Mouse (Mus musculus) A20 (cell line): Measurements from ENCODE around the gene Selplg.

ENCODE experiments used
- DNase-seq: peaks from one replicate; pipeline ENCODE4 v3.0.0-alpha.2; 2011; ENCODE audit warnings: low read depth, low spot score

The Selplg gene

GRCm38 (mm10) chr5:113826619-113827018 is 5.8 kb downstream of the Selplg start:
- no peak for DNase-seq

DNA sequence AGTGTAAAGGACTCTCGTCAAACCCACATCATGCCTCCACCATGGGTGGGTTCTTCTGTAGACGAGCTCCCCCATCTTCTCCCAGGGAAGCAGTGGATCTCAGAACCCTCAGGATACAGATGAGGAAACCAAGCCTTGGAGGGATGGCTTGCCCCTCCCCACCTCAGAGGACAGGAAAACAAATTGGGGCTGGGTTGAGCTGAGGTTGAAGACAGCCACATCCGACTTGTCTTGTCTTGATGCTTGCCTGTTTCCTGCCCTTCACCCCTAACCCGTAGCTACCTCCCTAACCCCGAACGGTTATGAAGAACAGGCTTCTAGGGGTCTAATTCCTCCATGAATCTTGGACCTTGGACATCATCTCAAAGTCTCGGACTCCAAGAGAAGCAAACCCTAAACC is 6.9 kb downstream of the Selplg start:
- no peak for DNase-seq

GRCm38 (mm10) chr5:113824228-113824627 is 8.2 kb downstream of the Selplg start:
- no peak for DNase-seq

GRCm38 (mm10) chr5:113818572-113818971 is 13.9 kb downstream of the Selplg start:
- DNase-seq = no peak

DNA sequence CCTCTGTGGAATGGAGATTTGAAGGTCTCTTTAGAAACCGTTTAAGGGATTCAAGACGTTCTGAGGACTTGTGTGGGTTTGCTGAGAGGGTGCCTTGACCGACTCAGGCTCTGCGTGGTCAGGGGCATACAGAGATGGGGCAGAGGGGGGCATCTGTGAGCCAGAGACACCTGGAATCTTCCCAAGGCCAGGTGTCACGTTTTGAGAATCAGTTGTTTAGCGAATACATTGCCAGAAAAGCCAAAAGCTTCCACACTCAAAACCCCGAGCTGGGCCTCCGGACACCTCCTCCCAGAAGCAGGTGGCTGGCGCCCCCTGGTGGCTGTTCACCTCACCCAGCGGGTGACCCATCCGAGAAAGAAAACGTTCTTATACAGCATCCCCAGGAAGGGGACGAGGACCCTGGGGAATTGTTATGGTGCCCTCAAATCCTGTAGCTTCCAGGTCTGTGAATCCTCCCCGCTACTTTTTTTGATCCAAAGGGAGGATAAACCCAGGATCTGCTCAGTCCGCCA is 16.7 kb downstream of the Selplg start:
- peak; percentile 89 for DNase-seq

- no peak for DNase-seq
Measured at GRCm38 (mm10) chr5:113815041-113815389, 17.4 kb downstream of the Selplg start.

- peak; percentile 83 for DNase-seq
Measured at GRCm38 (mm10) chr5:113814111-113815040, 18.1 kb downstream of the Selplg start.

DNA sequence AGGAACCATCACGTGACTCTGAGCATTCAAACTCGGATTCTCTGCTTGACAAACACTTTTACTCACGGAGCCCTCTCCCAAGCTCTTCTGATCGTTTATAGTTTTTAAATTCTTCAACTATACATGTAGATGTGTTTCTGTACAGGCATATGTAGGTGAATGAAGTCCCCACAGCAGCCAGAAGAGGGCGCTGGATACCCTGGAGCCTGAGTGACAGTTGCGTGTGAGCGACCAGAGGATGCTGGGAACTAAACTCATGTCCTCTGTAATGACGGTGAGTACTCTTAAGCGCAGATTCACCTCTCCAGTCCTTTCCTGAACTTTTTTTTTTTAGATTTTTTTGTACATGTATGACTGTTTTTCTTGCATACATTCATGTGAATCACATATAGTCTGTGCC is 18.8 kb downstream of the Selplg start:
- DNase-seq = peak; percentile 90

DNA sequence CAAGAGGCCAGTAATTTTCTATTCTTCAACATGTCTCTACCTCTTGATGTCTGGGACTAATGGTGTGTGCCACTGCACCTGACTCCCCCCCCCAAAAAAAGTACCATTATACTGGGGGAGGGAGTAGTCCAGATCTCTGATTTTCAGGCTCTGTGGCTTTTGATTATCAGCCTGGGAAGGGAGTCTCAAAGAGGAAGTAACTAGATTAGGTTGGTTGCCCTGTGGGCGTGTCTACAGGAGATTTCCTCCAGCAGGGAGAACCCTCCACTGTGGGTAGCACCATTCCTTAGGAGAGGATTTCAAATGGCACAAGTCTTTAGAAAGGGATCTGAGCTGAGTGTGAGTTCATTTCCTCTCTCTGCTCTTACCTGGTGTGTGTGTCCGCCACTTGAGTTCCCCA is 19.8 kb downstream of the Selplg start:
- DNase-seq = no peak

GRCm38 (mm10) chr5:113811824-113812420 is 20.5 kb downstream of the Selplg start:
- DNase-seq = peak; percentile 52

DNA sequence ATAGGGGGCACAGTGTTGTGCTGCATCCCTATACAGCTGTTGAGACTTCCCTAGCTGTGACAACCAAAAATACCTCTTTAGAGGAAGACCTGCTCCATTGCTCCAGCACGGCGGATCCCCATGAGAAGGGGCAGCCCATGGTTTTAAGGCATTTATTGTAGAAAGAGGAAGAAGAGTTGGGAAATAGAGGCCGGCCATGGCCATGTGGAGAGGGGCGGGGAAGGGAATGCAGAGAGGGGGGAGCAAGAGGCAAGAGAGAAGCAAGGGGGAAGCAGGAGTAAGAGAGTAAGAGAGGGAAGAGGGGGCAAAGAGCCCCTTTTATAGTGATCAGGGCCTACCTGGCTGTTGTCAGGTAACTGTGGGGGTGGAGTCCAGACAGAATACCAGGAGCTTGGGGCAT is 22.3 kb downstream of the Selplg start:
- DNase-seq = no peak

- DNase-seq = no peak
Measured at GRCm38 (mm10) chr5:113808177-113808576, 24.3 kb downstream of the Selplg start.

DNA sequence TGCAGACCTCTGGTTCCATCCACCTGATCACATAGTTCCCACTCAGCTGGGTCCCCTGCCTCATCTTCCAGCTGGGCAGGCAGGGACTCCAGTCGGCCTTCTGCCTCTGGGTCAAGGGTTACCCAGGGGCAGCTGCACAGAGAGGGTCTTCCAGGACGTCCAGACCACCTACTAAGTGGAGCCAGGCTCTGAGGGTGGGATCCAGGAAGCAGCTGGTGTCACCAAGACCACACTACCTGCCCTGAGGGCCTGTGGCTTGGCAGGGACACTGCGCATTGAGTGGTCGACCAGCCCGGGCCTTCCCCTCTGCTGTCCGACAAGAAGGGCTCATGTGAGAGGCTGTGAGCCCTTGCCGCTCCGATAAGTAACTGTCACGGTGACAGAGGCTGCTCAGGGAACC is 24.7 kb downstream of the Selplg start:
- DNase-seq = no peak

- no peak for DNase-seq
Measured at GRCm38 (mm10) chr5:113806414-113806813, 26.0 kb downstream of the Selplg start.

GRCm38 (mm10) chr5:113805301-113805700 is 27.1 kb downstream of the Selplg start:
- DNase-seq = no peak

GRCm38 (mm10) chr5:113804395-113804966 is 28.0 kb downstream of the Selplg start:
- DNase-seq = no peak

DNA sequence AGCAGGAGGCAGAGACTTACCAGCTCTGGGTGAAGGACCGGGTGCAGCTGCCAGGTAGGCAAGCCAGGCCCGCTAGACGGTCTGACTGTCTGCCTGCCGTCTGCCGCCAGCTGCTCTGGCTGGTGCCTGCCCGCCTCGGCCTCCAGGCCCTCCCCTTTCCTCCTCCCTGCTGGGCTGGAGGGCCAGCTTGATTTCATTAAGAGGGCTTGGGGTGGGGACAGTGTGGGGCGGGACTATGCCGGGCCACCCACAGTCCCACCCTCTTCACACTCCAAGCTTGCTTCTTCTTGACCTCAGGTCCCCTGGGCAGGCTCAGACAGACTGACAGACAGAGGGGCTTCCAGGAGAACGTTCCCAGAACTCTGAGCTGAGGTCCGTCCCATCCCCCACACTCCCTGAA is 32.2 kb downstream of the Selplg start, which contains the start of gene Tmem119:
TSS of gene Tmem119 (minus strand) at position 237 of the 400 bp plus-strand sequence.
- DNase-seq = no peak

DNA sequence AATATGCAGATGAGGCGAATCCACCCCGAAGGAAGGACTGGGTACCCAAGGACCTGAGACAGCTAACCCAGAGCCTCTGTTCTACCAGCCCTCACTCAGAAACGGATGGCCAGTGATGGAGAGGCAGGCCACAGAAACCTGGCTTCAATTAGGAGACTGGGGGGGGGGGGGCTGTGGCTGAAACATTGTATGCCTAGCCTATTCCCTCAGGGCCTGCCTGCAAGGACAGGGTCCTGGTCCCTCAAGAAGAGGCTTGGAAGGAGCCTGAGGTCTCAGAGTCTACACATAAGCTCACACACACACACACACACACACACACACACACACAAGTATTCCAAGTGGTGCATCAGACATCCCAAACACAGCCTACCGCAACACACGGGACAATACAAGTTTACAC is 32.8 kb downstream of the Selplg start:
- no peak for DNase-seq

DNA sequence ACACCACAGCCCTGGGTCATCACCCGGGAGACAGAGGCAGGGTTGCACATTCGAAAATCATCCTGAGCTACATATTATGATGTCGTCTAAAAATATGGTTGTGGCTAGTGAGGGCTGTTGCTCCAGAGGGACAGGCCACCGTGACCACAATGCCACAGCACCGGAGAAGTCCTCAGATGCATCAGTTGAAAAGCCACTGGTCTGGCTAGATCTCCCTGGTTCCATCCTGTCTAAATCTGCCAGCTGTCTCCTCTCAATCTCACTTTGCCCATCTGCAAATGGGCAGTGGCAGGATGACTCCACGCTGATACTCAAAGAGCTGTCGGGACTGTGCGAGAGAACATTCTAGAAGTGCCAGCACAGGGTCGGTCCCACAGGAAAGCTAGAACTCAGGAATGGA is 33.9 kb downstream of the Selplg start:
- no peak for DNase-seq

DNA sequence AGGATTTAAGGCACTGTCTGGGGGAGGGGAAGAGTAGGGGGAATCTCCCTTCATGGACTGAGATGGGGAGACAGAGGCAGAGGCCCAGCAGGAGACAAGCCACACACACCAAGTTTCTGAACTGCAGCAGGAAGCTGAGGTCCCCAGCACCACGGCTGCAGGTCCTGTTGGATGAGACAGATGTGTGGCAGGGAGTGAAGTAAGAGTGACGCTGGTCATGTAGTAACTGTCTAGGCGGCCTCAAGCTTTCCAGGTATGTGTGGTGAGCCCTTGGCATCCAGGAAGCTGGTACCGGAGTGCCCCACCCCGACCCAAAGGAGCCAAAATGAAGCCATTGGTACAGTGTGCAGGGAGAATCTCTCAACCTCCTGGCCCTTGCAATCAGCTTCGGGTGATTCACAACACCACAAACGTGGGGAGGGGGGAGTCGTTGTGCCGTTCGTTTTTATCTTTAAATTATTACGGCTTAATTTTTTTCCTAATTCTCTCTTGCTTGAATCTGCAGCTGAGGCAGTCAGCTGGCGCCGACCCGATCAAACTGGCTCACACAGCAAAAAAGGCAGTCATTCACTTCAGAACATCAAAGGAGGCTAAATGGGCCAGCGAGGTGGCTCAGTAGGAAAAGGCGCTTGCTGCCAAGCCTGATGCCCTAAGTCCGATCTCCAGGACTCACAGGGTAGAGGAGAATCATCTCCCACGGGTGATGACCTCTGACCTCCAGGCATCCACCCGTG is 35.1 kb downstream of the Selplg start:
- no peak for DNase-seq

DNA sequence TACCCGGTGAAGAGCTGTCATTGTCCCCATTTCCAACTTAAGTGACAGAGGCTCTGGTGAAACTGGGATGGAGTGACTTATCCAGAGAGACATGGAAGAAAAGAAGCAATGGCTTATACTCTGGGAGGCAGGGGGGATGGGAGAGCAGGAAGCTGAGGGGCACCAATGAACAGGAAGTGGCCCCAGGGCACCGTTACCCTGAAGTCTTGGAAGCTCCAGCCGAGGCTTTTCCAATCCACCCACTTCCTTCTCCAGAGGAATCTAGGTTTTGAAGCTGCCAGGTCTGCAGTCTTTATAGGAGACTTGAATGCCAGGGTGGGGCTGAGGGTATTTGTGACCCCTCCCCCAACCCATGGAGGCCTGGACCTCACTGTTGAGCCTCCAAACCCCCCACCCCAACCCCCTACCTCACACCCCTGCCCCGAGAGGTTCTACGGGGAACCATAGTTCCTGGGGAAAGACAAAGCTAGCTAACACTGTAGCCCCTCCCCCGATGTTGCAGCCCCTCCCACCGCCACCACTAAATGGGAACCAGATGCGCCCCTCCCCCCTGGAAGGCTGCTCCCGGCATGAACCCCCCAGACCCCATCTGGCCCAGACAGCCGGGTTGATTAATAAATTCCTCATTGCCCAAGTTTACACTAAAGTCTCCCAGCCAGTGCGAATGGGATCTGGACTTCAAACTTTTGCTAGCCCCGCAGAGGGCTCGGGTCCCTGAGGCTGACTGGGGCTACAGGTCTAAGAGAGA is 35.9 kb downstream of the Selplg start:
- DNase-seq = no peak
